Mouse (Mus musculus) stomach, embryonic 14.5 days (tissue): ENCODE results near the gene Hmbs. TPM values are rescaled to one million over a fixed set of nuclear protein-coding genes. Genes with fewer than 3 reads are reported as not detected.

Experiments
- ATAC-seq: fragments of 200-750 bp; cut with Nextera tagmentation; 2 replicates; pipeline ENCODE4 v1.8.0; 2017; ENCODE audit warnings: low read depth, moderate TSS enrichment; ENCODE audit not compliant: insufficient number of reproducible peaks, insufficient read depth, low FRiP score
- H3K27ac ChIP-seq: fragments of 300-500 bp; sonication (generic); 2 replicates; pipeline ENCODE4 v1.5.1; 2014; ENCODE audit warnings: mild to moderate bottlenecking, low read length, moderate library complexity, mixed read lengths
- H3K27me3 ChIP-seq: fragments of 300-500 bp; sonication (generic); 2 replicates; pipeline ENCODE4 v1.6.1; 2014; ENCODE audit warnings: low read length, control low read depth, mixed read lengths; ENCODE audit not compliant: control insufficient read depth, insufficient read depth
- H3K36me3 ChIP-seq: fragments of 300-500 bp; sonication (generic); 2 replicates; pipeline ENCODE4 v1.6.1; 2014; ENCODE audit warnings: mild to moderate bottlenecking, control low read depth, low read length, moderate library complexity, mixed read lengths; ENCODE audit not compliant: control insufficient read depth, insufficient read depth
- H3K4me1 ChIP-seq: fragments of 300-500 bp; sonication (generic); 2 replicates; pipeline ENCODE4 v1.6.1; 2014; ENCODE audit warnings: low read length, control low read depth, mixed read lengths; ENCODE audit not compliant: control insufficient read depth, insufficient read depth
- H3K4me2 ChIP-seq: fragments of 300-500 bp; sonication (generic); replicated peaks from 2 replicates; pipeline ENCODE4 v1.6.1; 2014; ENCODE audit warnings: low read depth, low read length, control low read depth
- H3K4me3 ChIP-seq: fragments of 300-500 bp; sonication (generic); 2 replicates; pipeline ENCODE4 v1.5.1; 2014; ENCODE audit warnings: low read depth, low read length, control low read depth
- H3K9ac ChIP-seq: fragments of 300-500 bp; sonication (generic); replicated peaks from 2 replicates; pipeline ENCODE4 v1.6.1; 2014; ENCODE audit warnings: low read depth, mild to moderate bottlenecking, control low read depth, low read length, moderate library complexity, mixed read lengths
- H3K9me3 ChIP-seq: fragments of 300-500 bp; sonication (generic); 2 replicates; pipeline ENCODE4 v1.6.1; 2016; ENCODE audit warnings: low read depth, low read length, control low read depth; ENCODE audit not compliant: control insufficient read depth
- WGBS: fragments of 180-500 bp; shearing (Covaris S2); extraction: QIAGEN DNeasy Blood & Tissue Kit; methylation state at CpG from one replicate; pipeline ENCODE4 v1.1.7; 2014; 5-methylcytosine and 5-hydroxymethylcytosine counted together
- polyA plus RNA-seq: library from polyadenylated mRNA; unstranded; fragments of >200 nt; fragmentation: Nextera tagmentation; extraction: Ambion mirVana; gene quantifications from 2 replicates; pipeline ENCODE4 v1.2.1, GENCODE M21; 2014

The Hmbs gene
- polyA plus RNA-seq, 1 experiment from 2014 or later = 130 TPM

- Histone ChIP-seq H3K27me3 (no peaks in the 10 kb centered on the region), H3K36me3 (peaks cover 73% of the 10 kb centered on the region), H3K9ac (no peak overlapping the region), H3K4me1 (no peaks in the 10 kb centered on the region), H3K27ac (no peak overlapping the region), H3K4me3 (no peak overlapping the region), H3K4me2 (no peak overlapping the region), H3K9me3 (no peaks in the 10 kb centered on the region)
- no peak for ATAC-seq
- WGBS = 97% methylated on average over 4 of the region's 4 CpGs
Observed at GRCm38 (mm10) chr9:44351396-44351795, 7.4 kb upstream of the Hmbs start.

GRCm38 (mm10) chr9:44348546-44348945, 4.5 kb upstream of the Hmbs start:
- Histone ChIP-seq H3K27me3 (no peaks in the 10 kb centered on the region), H3K4me3 (no peak overlapping the region), H3K4me1 (no peaks in the 10 kb centered on the region), H3K9ac (no peak overlapping the region), H3K36me3 (peaks cover 45% of the 10 kb centered on the region), H3K4me2 (no peak overlapping the region), H3K27ac (no peak overlapping the region), H3K9me3 (no peaks in the 10 kb centered on the region)
- ATAC-seq = no peak
- 98% methylated on average over 4 of the region's 4 CpGs for WGBS

- no peaks in the 10 kb centered on the region for H3K27me3 ChIP-seq
- H3K4me2 ChIP-seq = no peak overlapping the region
- no peak overlapping the region for H3K4me3 ChIP-seq
- WGBS = 86% methylated on average over 4 of the region's 4 CpGs
- no peak for ATAC-seq
- peaks cover 6% of the 10 kb centered on the region; the same call in 1 of the 2 replicates for H3K4me1 ChIP-seq
- no peaks in the 10 kb centered on the region for H3K9me3 ChIP-seq
- no peak overlapping the region for H3K27ac ChIP-seq
- no peak overlapping the region for H3K9ac ChIP-seq
- H3K36me3 ChIP-seq = peaks cover 36% of the 10 kb centered on the region
Observed at GRCm38 (mm10) chr9:44347621-44348020, 3.6 kb upstream of the Hmbs start.

GRCm38 (mm10) chr9:44347166-44347565, 3.1 kb upstream of the Hmbs start:
- WGBS = 90% methylated on average over 9 of the region's 9 CpGs
- H3K4me2 ChIP-seq = no peak overlapping the region
- H3K4me3 ChIP-seq = no peak overlapping the region
- peaks cover 31% of the 10 kb centered on the region for H3K36me3 ChIP-seq
- H3K9me3 ChIP-seq = no peaks in the 10 kb centered on the region
- no peak overlapping the region for H3K27ac ChIP-seq
- no peak for ATAC-seq
- peaks cover 6% of the 10 kb centered on the region; the same call in 1 of the 2 replicates for H3K4me1 ChIP-seq
- H3K9ac ChIP-seq = no peak overlapping the region
- no peaks in the 10 kb centered on the region for H3K27me3 ChIP-seq

- no peak overlapping the region for H3K4me3 ChIP-seq
- H3K4me1 ChIP-seq = peaks cover 6% of the 10 kb centered on the region; the same call in 1 of the 2 replicates
- ATAC-seq = no peak
- no peak overlapping the region for H3K9ac ChIP-seq
- no peaks in the 10 kb centered on the region for H3K9me3 ChIP-seq
- 87% methylated on average over 6 of the region's 6 CpGs for WGBS
- no peaks in the 10 kb centered on the region for H3K27me3 ChIP-seq
- H3K4me2 ChIP-seq = no peak overlapping the region
- H3K27ac ChIP-seq = no peak overlapping the region
- H3K36me3 ChIP-seq = peaks cover 19% of the 10 kb centered on the region
Observed at GRCm38 (mm10) chr9:44345570-44346433, 1.8 kb upstream of the Hmbs start.

- no peaks in the 10 kb centered on the region for H3K27me3 ChIP-seq
- no peaks in the 10 kb centered on the region for H3K9me3 ChIP-seq
- peak; percentile 54; the same call in 1 of the 2 replicates for ATAC-seq
- H3K4me3 ChIP-seq = peak overlapping the region; percentile 73
- peaks cover 18% of the 10 kb centered on the region for H3K36me3 ChIP-seq
- peaks cover 6% of the 10 kb centered on the region; the same call in 1 of the 2 replicates for H3K4me1 ChIP-seq
- H3K4me2 ChIP-seq = peak overlapping the region; percentile 83
- peak overlapping the region; percentile 78 for H3K9ac ChIP-seq
- WGBS = 4% methylated on average over 6 of the region's 6 CpGs
- H3K27ac ChIP-seq = peak overlapping the region; percentile 96
Observed at GRCm38 (mm10) chr9:44343290-44343689, 738 bp downstream of the Hmbs start.

GRCm38 (mm10) chr9:44342605-44343004, 1.4 kb downstream of the Hmbs start:
- Histone ChIP-seq H3K27ac (peak overlapping the region; percentile 96; the same call in 1 of the 2 replicates), H3K4me3 (peak overlapping the region; percentile 73)

GRCm38 (mm10) chr9:44342173-44342572, 1.9 kb downstream of the Hmbs start:
- ATAC-seq = peak; percentile 34; the same call in 1 of the 2 replicates
- Histone ChIP-seq H3K4me3 (no peak overlapping the region), H3K9me3 (no peaks in the 10 kb centered on the region), H3K27ac (no peak overlapping the region), H3K4me1 (peaks cover 12% of the 10 kb centered on the region), H3K36me3 (peaks cover 21% of the 10 kb centered on the region), H3K9ac (no peak overlapping the region), H3K4me2 (0 out of 2 replicates have a peak overlapping the region, but pooled peaks have one; percentile 83), H3K27me3 (no peaks in the 10 kb centered on the region)
- 65% methylated on average over 3 of the region's 3 CpGs for WGBS

More at GRCm38 (mm10) chr9:44342605-44343004, 1.4 kb downstream of the Hmbs start:
- no peak for ATAC-seq
- Histone ChIP-seq H3K36me3 (peaks cover 16% of the 10 kb centered on the region), H3K4me2 (peak overlapping the region; percentile 83), H3K9me3 (no peaks in the 10 kb centered on the region), H3K27me3 (no peaks in the 10 kb centered on the region), H3K4me1 (peaks cover 8% of the 10 kb centered on the region; the same call in 1 of the 2 replicates), H3K9ac (no peak overlapping the region)
- 74% methylated on average over 1 of the region's 1 CpGs for WGBS
